Mouse (Mus musculus): ENCODE results near the gene 1700029H14Rik.

The 1700029H14Rik gene

DNA sequence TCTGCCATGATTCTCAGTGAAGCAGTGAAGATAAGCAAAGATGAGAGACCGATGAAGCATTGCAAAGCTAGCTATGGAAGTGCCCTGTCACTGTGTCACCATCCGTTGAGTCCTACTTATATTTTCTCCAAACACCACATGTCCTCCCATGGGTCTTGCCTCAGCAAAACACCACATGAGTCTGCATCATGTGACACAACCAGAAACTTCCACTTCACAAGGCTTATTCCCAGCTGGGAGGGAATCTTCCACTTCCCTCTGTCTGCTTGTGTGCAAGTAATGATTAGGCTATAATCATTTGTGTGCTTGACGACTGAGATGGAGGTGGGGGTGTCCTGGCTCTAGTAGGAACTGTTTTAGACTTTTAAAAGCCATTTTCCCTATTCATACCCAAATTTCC lies 61.0 kb downstream of the 1700029H14Rik start:
- TF ChIP-seq GATA4 (IDR thresholded peaks at IDR 0.05; ENCODE audit: insufficient replicate concordance, low read length), result no peak
